Mouse (Mus musculus) heart, adult 2 months (tissue): ENCODE results near the gene Klk13.

Source experiments
- CTCF ChIP-seq: fragments of 200-600 bp; IDR thresholded peaks from 2 replicates; pipeline ENCODE4 v1.8.1; 2022; ENCODE audit warnings: antibody characterized with exemption, mild to moderate bottlenecking, moderate library complexity
- EP300 ChIP-seq: fragments of 200-500 bp; IDR thresholded peaks from 2 replicates; pipeline ENCODE4 v1.6.1; 2011; ENCODE audit warnings: low read depth, low read length, control low read depth; ENCODE audit not compliant: insufficient read depth
- POLR2A ChIP-seq: fragments of 200-500 bp; IDR thresholded peaks from 2 replicates; pipeline ENCODE4 v1.6.1; 2011; ENCODE audit warnings: mild to moderate bottlenecking, low read depth, low read length, control low read depth; ENCODE audit not compliant: insufficient read depth

DNA sequence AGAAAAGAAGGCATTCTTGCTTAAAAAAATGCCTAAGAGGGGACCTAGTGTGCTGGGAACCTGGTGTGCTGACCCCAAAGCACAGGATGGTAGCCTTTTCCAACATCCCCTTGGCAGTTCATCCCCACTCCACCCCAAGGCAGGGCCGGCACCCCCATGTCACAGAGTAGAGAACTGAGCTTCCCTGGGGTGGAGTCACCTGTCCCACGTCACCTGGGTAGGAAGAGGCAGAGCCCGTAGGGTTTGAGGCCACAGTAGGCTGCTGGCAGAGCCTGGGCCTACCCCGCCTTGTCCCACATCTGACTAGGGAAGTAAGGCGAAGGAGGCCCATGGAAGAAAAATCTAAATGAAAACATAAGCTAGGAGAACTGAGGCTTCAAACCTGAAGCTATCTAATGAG, 62.0 kb downstream of the Klk13 start, which contains the start of gene Klk11:
- TF ChIP-seq POLR2A (no peak), CTCF (no peak), EP300 (no peak)
